Mouse (Mus musculus): ENCODE data around the gene Pex6.
"Not testable (repeated sequence)": the region's sequence is repeated elsewhere in the genome, so short reads cannot be mapped to it uniquely, and the experiment has no call there.

Gene Pex6

DNA sequence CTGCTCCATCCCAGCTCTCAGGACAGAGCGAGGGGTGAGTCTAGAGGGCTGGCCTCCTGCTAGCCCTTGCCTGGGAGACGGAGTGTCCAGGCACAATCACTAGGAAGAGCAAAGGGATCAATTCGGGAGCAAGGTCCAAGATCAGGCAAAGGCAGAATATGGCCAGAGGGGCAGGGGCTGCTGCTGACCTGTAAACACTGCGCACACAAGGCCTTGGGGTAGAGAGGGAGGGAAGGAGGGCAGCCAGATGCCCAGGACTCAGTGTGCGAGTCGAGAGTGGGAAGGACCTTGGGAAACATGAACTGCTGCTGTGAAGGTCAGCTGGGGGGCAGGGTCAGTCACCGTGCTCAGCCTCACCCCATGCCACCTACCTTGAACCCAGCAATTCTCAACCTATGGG lies 24.0 kb downstream of the Pex6 start:
- no peak for DNase-seq (ENCODE audit: low read depth, low spot score)

DNA sequence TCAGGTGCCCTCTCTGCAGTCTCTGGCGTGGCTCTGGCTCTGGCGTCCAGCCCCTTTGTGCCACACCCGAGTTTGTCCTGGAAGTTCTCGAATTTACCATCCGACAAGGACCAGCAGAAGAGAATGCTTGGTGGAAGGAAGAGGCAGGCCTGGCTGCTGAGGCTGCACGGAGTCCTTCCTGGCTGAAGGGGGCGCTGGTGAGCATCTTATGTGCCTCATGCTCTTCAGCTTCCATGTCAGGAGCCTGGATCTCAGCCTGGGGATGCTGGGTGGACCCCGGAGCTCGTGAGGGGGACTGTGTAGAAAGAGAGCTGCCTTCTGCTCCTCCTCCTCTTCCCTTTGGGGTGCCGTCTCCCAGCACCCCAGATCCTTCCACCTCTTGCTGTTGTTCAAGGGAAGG lies 24.9 kb downstream of the Pex6 start:
- no peak for DNase-seq (ENCODE audit: low read depth, low spot score)

DNA sequence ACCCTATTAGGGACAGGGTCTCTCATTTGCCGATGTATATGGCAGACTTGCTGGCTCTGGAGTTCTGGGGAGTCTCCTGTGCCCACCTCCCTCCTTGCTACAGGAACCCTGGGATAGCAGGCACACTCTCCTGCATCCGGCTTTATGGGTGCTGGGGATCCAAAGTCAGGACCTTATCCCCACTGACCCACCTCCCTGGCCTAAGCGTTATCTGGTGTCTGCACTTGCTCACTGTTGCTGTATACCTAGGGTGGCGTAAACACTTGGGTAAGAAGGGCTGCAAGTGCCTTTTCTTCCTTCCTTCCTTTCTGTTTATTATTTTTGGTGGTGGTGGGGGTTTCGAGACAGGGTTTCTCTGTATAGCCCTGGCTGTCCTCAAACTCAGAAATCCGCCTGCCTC lies 30.0 kb downstream of the Pex6 start:
- no peak for DNase-seq (ENCODE audit: low read depth, low spot score)

DNA sequence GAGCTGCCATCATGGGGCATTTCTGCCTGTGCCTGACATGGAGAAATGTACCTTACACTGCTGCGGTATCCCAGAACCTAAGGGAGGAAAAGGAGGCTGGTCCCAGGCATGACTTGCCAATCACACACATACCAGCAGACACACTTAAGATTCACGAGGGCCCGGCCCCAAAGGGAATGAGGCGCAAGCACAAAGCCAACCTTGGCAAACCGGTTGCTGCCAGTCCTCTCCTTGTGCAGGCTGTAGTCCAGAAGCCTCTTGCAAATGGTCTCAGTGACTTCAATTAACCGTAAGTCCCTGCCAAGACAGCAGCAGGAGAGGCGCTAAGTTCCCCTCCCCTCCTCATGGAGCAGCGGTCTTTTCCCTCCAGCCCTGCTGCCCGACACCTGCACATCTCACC lies 31.7 kb downstream of the Pex6 start:
- DNase-seq (ENCODE audit: low read depth, low spot score): no peak

DNA sequence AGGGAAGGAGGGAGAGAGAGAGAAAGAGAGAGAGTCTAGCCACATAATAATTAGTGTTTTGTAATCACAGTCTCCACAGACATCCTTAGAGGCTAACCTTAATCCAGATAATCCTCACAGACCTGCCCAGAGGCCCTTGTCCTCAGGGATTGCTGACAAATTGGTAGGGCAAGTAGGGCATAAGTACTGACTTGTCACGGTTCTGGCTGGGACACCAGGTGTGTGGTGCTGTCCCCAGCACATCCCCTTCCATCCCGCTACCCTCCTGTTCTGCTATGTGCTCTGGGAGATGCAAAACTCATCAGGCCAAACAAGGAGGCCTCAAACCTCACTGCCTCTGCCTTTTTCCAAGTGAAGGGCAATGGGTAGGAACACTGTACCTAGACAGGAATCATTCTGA lies 34.2 kb downstream of the Pex6 start:
- DNase-seq (ENCODE audit: low read depth, low spot score): no peak

DNA sequence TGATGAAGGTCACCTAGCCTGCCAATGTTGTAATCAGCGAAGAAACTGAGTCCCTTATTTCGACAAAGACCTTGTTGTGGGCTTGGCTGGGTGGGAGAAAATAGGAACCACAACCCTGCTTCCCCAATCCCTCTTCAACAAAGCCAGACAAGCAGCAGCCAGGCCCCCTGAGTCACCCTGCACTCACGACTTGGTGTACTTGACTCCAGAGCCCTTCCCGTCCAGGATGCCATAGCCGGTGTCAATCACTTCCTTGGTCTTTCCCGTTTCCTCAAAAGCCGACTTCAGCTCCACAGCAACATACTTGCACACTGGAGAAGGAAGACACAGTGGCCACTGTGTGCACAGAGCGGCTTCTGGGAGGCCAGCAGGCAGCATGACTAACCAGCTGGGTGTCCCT lies 36.0 kb downstream of the Pex6 start:
- no peak for DNase-seq (ENCODE audit: low read depth, low spot score)

DNA sequence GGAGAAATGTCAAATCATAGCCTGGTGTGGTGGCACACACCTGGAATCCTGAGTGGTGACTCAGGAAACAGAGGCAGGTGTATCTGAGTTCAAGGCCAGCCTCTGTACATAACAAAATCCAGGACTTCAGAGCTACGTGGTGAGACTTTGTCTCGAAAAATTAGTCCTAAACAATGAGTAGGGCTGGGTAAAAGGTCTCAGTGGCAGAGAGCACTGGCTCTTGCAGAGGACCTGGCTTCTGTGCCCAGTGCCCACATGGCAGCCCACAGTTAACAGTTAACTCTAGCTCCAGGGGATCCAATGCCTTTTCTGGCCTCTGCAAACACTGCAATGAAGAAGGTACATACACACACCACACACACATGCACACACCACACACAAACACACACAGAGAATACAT lies 36.5 kb downstream of the Pex6 start:
- DNase-seq (ENCODE audit: low read depth, low spot score): no peak

DNA sequence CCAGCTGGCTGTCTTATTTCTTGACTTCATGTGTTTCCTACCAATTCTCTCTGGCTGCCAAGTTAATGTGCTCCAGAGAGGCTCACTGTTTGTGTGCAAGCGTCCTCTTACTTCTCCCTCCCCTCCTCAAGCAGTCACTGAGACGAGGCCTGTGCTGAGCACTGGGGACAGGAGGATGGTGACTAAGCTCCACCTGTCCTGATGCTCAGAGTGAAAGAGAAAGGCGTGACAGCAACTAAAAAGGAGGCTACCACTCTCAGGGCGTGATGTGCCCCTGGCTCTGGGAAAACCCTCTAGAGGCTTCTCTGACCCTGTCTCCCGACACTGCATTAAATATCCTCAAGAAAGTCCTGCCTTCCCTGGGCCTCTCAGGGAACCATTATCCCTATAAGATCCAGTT lies 38.0 kb downstream of the Pex6 start:
- DNase-seq (ENCODE audit: low read depth, low spot score): no peak

DNA sequence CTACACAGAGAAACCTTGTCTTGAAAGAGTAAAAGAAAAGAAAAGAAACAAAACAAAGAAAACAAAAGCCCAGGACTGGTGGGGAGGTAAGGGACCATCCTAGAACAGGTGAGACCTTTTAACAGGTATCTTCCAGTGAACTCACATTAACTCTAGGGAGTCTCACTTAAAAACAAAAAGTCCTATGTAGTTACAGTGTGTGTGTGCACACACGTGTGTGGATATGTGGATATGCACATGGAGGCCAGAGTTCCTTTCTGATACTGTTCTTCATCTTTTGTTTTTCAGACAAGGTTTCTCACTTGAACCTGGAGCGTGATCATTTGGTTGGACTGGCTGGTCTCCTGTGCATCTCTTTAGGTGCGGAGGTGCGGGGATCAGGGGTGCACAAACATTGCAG lies 39.3 kb downstream of the Pex6 start:
- DNase-seq (ENCODE audit: low read depth, low spot score): no peak

DNA sequence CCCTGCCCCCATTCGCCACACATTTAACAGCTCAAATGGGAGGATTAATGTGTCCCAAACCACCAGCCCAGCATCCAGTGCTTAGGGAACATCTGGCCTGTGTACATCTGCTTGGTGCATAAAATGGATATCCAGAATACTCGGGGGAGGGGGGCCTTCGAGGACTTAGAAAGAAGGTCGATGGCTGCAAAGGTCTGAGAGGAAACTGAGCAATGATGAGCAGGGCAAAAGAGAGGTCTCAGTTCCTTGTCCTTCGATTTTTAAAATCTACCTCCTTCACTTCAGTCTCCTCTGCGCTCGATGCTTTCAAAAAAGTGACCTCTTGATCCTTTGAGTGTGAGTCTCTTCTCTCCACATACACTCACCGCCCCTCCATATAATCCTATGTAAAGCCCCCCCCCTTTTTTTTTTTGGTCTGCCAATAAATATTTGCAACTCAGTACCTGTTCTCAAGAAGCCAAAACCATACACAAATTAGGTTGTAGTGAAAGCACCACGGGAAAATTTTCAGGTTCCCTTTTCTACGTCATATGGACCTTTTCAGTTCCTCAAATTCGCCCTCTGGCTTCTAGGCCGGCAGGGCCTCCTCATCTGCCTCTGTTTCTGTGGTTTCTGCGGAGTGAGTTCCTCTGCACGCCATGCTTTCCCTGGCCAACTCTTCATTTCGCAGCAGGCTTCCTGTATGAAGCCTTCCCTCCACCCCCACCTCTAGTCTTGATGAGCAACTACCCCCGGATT lies 40.0 kb downstream of the Pex6 start:
- DNase-seq (ENCODE audit: low read depth, low spot score): no peak

DNA sequence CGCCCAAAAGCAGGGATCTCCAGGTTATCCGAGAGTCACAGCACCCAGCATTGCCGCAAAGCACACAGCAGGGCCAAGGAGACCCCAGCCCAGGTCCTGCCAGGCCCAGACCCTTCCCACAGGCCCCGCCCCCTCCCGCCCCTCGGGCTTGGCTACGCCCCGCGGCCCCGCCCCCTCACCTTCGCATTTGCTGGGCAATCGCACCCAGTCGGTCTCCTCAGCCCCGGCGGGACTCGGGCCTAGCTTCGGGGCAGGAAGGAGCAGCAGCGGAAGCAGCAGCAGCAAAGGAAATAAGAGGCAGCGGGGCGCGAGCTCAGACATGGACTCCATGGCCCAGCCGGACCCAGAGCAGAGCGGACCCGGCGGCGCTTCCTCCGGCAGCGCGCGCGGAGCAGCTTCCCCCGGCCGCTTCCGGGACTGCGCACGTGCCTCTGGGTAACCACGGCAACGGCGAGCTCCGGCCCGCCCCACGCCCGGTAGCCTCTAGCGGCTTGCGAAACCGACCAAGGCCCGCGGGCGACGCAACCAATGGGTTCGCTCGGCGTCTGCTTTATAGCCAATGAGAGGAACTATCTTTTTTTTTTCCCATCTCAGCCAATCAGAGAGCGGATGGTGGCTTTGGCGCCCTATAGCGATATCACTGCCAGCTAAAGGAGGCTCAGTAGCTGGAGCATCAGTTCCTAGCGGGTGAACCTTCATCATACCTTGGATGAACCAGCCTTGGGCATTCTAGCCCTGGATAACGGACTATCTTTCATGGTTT lies 40.7 kb downstream of the Pex6 start, which contains the start of gene Cnpy3:
TSS of gene Cnpy3 (minus strand) at position 421 of the 763 bp plus-strand sequence.
- peak; percentile 91 for DNase-seq (ENCODE audit: low read depth, low spot score)

DNA sequence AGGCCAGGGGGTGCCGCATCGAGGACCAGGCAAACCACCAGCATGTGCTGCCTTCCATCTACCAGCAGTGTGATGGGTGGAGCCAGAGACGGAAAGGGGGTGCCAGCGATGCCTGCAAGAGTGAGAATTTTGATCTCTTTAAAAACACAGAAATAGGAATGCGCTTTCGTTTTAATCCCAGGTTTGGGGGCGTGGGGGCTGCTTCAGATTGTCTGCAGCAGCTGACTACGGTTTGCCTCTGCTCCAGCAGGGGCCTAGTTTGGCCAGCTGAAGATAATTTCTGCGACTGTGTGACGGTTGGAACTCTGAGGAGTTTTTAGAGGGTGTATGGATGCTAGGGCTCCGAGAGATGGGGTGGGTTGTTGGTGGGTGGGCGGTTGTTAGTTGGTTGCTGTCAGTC lies 47.5 kb downstream of the Pex6 start:
- no peak for DNase-seq (ENCODE audit: low read depth, low spot score)

DNA sequence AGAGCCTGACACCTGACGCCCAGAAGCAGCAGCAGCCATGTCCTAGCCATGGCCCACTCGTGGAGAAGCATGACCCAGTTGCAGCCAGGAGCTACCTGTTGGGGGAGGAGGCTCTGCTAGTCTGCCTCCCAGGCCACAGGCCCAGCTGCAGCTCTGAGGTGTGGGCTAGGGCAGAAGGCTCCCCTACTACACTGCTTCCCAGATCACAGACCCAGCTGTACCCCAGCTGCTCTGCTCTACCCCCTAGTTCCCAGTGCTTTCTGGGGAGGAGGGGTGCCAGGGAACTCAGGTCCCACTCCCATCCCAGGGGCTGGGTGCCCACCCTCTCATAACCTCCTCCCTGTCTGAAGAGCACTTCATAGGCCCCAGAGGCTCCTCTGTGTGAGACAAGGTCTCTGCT lies 52.3 kb downstream of the Pex6 start, which contains the start of gene Ptcra:
TSS of gene Ptcra (minus strand) at position 169 of the 400 bp plus-strand sequence.
- no peak for DNase-seq (ENCODE audit: low read depth, low spot score)

DNA sequence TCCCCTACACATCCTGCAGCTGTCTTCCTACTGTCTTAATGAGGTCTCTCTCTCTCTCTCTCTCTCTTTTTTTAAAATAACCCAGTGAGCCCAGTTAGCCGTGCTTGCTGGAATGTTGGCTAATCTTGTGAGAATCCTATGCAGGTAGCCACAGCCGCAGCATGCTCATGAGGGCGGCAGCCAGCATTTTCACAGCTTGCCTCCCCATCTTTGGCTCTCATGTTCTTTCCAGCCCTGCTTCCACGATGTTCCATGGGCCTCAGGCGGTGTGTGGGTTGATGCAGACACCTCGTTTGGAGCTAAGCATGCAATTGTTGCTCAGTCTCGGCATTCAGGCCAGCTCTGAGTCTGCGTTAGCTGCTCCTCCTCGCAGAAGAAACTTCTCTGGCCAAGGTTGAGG lies 53.7 kb downstream of the Pex6 start:
- not testable (repeated sequence) for DNase-seq (ENCODE audit: low read depth, low spot score)

DNA sequence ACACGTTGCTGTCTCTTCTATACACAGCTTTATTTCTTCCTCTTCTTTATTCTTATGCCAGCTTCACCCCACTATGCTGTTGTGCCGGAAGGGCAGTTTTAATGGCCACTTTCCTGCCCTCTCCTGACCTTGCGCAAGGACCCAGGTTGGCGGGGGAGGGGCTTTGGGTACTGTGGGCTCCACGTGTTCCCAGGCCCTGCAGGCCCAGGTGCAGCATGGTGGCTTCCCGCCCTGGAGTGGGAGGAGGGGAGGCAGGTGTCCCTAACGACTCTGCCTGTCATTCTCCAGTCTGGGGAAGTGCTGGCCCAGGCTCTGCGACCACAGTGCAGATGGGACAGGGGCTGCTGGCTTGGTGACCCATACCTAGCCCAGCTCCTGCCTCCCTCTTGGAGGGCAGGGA lies 56.6 kb downstream of the Pex6 start:
- DNase-seq (ENCODE audit: low read depth, low spot score): no peak

DNA sequence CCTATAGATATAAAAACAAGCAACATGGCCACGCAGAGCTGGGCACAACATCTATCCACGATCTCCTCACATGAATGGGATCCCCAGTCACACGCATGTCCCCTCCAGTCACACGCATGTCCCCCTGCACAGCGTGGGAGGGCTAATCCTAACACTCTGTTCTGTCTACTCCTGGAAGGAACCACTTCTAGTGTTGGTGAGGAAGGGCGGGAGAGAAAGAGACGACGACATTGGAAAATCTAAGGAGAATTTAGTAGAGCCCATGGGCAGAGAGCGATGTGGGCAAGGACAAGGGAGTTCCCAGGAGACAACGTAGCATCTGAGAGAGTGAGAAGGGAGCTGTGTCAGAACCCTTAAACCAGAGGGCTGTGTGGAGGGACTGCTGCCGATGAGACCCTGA lies 59.3 kb downstream of the Pex6 start:
- no peak for DNase-seq (ENCODE audit: low read depth, low spot score)

DNA sequence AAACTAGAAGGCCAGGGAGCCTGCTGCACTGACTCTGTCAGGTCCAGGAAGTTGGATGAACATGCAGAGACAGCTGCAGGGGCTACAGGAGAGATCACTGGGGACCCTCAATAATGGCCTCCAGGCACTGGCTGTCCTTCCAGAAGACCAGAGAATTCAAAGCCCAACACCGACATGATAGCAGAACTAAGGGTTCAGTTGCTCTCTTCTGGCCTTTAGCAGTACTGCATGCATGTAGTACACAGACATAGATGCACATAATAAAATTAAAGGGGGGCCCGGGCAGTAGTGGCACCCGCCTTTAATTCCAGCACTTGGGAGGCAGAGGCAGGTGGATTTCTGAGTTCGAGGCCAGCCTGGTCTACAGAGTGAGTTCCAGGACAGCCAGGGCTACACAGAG lies 59.8 kb downstream of the Pex6 start:
- no peak for DNase-seq (ENCODE audit: low read depth, low spot score)

DNA sequence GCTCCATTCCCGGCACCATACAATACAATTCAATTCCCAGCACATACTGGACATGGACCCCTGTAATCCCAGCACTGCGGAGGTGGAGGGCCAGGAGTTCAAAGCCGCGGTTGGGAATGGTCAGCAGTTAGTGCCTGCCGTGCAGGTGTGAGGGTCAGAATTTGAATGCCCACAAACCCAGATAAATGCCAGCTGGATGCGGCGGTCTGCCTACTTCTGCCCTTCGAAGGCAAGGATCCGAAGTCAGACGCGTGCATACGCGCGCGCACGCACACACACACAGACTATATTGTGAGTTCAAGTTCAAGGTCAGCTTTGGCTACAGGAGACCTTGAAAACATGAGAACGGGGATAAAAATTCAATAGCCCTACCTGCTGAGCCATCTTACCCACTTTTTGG lies 60.4 kb downstream of the Pex6 start:
- DNase-seq (ENCODE audit: low read depth, low spot score): no peak

DNA sequence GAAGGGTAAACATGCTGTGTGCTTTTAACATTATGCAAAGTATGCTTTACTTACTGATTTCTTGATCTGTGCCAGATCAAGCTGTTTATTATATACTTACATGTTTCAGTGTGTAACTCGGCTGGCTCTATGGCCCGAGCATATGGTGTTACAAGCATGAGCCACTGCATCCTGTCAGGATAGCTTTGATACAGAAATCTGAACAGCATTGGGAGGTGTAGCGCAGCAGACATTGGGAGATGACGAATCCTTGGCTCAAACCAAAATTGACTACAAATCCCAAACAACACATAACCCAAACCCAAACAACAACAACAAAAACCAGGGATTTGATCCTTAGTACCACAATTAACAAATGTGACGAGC lies 60.8 kb downstream of the Pex6 start:
- DNase-seq (ENCODE audit: low read depth, low spot score): no peak

DNA sequence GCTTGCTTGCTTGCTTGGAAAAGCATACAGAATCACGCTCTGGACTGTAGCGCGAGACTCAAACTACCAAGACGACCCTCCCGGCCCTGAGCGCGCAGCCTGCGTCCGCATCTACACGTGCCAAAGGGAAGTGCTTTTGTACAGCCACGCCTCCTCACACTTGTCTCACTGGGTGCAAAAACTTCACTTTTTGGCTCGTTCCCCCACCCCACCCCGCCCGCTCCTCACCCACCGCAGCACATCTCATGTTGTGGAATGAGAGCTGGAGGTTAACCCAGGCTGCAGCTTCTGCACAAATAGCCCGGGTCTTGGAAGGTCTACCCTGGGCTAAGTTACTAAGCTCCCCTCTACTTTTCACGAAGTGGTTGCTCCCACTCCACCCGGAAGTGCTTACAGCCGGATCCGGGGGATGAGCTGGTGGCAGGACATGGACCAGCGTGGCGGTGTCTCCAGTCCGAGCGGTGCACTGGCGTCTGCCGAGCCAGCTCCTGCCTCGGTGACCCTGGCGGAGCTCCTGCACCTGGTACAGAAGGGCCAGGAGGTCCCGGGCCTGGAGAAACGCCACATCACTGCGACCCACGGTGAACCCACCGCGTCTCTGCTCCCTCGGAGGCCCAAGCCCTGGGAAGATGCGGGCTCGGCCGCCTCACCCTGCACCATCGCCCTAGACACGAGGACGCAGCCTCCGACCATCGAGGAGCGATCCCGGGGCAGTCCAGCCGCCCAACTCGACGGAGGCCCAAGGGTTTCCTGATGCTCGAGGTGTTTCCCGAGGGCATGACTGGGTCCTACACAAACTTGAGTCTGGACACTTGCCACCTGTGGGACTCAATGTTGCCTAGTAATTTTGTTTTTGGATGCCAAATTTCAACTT lies 61.4 kb downstream of the Pex6 start, which contains the start of gene 2310039H08Rik:
TSS of gene 2310039H08Rik (plus strand) at position 232 of the 874 bp plus-strand sequence.
- no peak for DNase-seq (ENCODE audit: low read depth, low spot score)

DNA sequence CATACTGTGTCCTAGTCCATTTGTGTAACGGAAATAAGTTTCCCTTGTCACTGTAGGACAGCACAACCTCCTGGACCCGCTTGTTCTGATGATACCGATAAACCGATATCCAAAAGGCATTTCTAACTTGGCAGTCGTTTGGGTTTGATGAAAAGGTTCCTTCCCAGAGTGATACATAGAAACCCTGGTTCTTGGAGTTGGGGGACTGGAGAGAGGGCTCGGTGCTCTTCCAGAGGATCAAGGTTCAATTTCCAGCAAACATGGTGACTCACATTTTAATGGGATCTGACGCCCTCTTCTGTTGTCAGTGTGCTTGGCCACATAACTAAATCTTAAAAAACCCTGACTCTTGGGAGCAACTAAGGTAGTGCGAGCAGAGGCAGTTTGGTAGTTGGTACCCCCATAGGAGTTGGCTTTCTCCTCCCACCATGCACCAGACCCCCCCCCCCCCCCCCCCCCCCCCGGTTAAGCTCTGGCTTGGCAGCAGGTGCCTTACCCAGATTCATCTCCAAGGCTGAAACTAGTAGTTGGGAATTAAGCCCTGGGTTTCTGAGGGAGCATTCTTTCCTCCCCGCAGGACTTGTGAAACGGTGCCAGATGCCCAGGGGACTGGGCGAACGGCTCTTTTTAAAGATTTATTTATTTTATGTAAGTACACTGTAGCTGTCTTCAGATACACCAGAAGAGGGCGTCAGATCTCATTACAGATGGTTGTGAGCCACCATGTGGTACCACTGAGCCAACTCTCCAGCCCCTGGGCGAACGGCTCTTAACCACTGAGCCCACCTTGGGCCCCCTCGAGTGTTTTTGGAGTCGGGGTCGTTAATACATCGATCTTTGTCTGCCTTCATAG lies 62.2 kb downstream of the Pex6 start:
- no peak for DNase-seq (ENCODE audit: low read depth, low spot score)

Data from c-Kit-negative CD71-positive TER-119-positive erythroid progenitor cells, embryonic 14.5 days (primary cell).